Mouse (Mus musculus): Measurements from ENCODE around the gene Gpx4.

Gene Gpx4

GRCm38 (mm10) chr10:80103032-80103431, 56.1 kb downstream of the Gpx4 start:
- DNase-seq (ENCODE audit: low spot score in 2 of 2) = no peak

GRCm38 (mm10) chr10:80104181-80104580, 57.2 kb downstream of the Gpx4 start:
- no peak for DNase-seq (ENCODE audit: low spot score in 2 of 2)

- DNase-seq (ENCODE audit: low spot score in 2 of 2) = peak; percentile 64 to 68
Measured at GRCm38 (mm10) chr10:80105460-80105859, 58.5 kb downstream of the Gpx4 start, which contains the start of gene Sbno2. Gene Sbno2, minus strand, starts transcription at chr10:80105571.

- no peak for DNase-seq (ENCODE audit: low spot score in 2 of 2)
Measured at GRCm38 (mm10) chr10:80105926-80106325, 59.0 kb downstream of the Gpx4 start.

Measured in spleen, postnatal 36 days (tissue).